Mouse (Mus musculus): ENCODE measurements at regions not wholly inside any gene's neighbourhood (a gene's known extent, or its start where the extent isn't known, plus 50 kb on each side); places are given as distances from the start of the nearest gene placed in this dataset.
A peak's percentile ranks its signal among the peaks of the same experiment; 100 is the strongest.

DNA sequence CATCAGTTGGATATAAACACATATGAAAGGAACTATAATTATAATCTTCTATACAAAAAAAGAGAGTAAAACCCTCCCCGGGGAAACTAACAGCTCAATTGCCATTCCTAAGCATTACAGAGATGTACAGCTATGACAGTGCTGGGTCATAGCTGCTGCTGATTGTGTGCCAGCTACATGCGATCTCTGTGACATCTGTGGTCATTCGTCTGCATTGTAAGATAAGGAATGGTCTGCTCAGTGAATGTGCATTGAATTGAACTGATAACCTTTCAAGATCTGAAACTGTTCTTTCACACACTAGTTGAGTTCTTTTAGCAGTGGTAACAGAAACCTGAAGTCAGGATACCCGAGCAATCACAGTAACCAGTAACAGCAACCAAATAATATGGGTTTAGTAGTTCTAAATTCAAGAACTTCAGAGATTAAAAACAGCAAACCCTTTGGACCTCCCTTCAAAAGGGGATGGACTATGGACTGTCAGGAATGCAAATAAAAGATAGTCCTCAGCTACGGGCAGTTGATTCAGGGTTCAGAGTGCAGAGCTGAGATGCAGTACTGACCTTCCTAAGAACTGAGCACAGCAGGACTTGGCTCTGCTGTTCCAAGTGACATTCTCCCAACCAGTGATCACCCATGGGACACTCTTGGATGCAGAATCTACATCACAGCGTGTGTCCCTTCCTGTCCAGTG, 295.7 kb downstream of the Cd47 start:
- peak; percentile 66 for DNase-seq (ENCODE audit: low spot score)

DNA sequence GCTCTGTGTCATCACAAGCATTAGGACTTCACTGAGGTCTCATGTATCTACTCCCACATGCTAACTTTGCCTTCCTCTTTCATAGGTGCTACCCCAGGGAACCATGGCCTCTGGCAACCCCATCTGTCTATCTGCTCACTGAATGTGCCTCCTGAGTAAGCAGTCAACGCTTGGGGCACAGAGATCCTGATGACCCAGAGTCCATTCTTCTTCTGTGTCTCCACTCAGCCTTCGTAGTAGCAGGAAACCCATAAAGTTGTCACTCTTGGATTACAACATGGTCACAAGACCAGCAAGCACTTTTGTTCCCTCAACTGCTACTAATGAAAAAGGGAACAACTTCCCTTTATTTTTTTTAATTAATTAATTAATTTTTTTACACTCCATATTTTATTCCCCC, 296.2 kb downstream of the Cd47 start:
- no peak for DNase-seq (ENCODE audit: low spot score)

DNA sequence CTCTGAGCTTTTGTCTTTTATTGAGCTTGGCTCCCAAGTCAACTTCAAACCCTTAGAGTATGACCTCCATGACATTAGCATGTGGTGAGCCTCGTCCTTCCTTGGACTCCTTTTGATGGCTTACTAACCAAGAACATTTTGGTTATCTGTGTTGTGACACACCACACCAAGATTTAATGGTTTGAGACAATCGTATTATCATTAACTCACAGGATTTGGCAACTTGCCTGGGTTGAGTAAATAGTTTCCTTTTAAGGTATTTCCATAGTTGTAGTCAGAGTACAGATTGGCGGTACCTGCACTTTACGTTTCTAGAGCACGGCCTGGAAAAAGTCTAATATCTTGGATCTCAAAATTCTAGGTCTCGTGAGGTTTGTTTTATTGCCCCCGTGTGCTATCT, 303.0 kb downstream of the Cd47 start:
- DNase-seq (ENCODE audit: low spot score) = peak; percentile 38

DNA sequence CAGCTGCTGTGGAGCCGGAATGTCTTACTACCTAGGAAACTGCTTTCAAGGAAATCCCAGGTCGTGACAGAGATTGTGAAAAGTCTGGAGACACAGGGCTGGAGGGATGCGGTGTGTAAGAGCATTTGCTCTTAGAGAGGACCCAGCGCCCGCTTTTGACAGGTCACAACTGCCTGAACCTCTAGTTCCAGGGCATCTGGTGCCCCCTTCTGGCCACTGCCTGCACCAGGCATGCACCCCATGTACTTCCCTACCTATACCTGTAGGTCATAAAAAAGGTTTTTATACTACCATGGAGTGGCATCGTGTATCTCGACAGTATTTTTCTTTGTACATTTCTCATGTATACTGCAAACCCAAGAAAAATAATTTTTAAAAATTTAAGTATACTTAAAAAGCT, 314.0 kb downstream of the Bbx start:
- DNase-seq (ENCODE audit: low spot score) = no peak

DNA sequence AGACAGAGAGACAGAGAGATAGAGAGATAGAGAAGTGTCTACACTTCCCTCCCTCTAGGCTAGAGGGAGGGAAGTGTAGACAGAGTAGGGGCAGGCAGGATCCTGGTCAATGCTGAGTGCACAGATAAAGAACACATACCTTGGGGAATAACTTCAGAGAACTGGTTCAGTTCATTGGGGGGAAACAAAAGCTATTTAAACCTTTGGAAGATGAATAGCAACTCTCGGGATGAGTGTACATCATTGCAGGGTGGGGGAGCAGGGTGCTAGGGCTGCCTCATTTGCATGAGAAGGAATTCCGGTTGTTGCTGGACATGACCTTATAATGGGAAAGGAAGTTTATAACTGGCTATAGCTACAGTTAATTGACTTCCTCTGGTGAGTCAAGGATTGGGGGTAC, 309.7 kb downstream of the Bbx start:
- DNase-seq (ENCODE audit: low spot score) = no peak

DNA sequence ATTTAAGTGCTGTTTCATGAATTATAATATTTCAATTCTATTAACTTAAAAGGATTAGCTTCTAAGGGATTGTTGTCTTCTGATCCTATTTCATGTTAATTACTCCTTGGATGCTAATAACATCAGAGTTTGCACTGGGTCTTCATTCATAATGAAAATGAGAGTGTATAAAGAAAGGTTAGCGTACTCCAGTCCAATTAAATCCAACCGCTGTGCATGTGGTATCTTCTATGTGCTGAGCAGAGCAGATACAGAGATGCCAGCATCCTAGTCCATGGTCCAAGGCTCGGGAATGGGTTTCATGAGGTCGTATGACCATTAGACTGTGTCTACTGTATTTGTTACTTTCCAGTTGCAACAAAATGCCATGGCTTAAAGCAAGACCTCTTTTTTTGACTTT, 307.5 kb downstream of the Bbx start:
- no peak for DNase-seq (ENCODE audit: low spot score)

DNA sequence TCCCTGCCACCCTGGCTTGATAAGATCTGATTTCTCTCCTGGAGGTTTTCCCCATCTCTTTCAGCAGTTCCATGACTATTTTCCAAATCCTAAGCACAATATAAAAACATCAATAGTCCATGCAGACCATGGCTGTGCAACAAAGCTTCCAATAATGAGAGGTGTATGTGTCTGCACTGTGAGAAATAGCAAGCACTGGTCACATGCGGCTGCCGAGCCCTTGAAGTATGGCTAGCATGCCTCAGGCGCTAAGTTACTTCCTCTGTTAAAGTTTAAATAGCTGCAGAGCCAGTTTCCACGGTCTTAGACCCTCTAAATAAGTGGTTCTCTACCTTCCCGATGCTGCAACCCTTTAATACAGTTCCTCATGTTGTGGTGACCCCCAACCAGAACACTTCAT, 306.6 kb downstream of the Bbx start:
- DNase-seq (ENCODE audit: low spot score) = no peak

DNA sequence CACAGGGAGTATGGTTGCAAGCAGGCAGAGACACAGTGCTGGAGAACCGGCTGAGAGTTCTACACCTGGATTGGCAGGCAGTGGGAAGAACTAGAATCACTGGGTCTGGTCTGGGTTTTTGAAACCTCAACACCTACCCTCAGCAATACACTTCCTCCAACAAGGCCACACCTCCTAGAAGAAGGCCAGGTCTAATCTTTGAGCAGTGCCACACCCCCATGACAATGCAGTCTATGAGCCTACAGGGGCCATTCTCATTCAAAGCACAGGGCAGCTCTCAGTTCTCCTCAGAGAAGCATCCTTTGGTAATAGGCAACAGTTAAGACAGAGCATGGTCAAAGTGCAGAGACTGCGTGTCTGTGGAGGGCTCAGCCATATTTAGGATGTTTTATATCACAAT, 300.8 kb downstream of the Bbx start:
- DNase-seq (ENCODE audit: low spot score) = no peak
